Mouse (Mus musculus) hindbrain, embryonic 15.5 days (tissue): ENCODE measurements around the gene Ebf1. TPM values are rescaled to one million over a fixed set of nuclear protein-coding genes. Genes with fewer than 3 reads are reported as not detected.

Source experiments
- ATAC-seq: fragments of 200-750 bp; cut with Nextera tagmentation; 2 replicates; pipeline ENCODE4 v1.8.0; 2017; ENCODE audit warnings: low read depth, moderate number of reproducible peaks, moderate TSS enrichment; ENCODE audit not compliant: low FRiP score
- H3K27ac ChIP-seq: fragments of 300-500 bp; sonication (generic); replicated peaks from 2 replicates; pipeline ENCODE4 v1.5.1; 2015; ENCODE audit warnings: mild to moderate bottlenecking, inconsistent platforms
- H3K27me3 ChIP-seq: fragments of 300-500 bp; sonication (generic); 2 replicates; pipeline ENCODE4 v1.6.1; 2015; ENCODE audit warnings: control low read depth, inconsistent platforms
- H3K36me3 ChIP-seq: fragments of 300-500 bp; sonication (generic); 2 replicates; pipeline ENCODE4 v1.6.1; 2015; ENCODE audit warnings: control low read depth, inconsistent platforms
- H3K4me1 ChIP-seq: fragments of 300-500 bp; sonication (generic); replicated peaks from 2 replicates; pipeline ENCODE4 v1.6.1; 2015; ENCODE audit warnings: control low read depth, inconsistent platforms
- H3K4me2 ChIP-seq: fragments of 300-500 bp; sonication (generic); 2 replicates; pipeline ENCODE4 v1.6.1; 2015; ENCODE audit warnings: moderate library complexity, mild to moderate bottlenecking, inconsistent platforms
- H3K4me3 ChIP-seq: fragments of 300-500 bp; sonication (generic); 2 replicates; pipeline ENCODE4 v1.5.1; 2015; ENCODE audit warnings: mild to moderate bottlenecking, inconsistent platforms
- H3K9ac ChIP-seq: fragments of 300-500 bp; sonication (generic); 2 replicates; pipeline ENCODE4 v1.6.1; 2015; ENCODE audit warnings: inconsistent platforms
- H3K9me3 ChIP-seq: fragments of 300-500 bp; sonication (generic); 2 replicates; pipeline ENCODE4 v1.6.1; 2016; ENCODE audit warnings: control low read depth, inconsistent platforms
- WGBS: fragments of 180-500 bp; shearing (Covaris S2); methylation state at CpG from one replicate; pipeline ENCODE4 v1.1.7; 2015; 5-methylcytosine and 5-hydroxymethylcytosine counted together
- polyA plus RNA-seq: library from polyadenylated mRNA; unstranded; fragments of >200 nt; fragmentation: Nextera tagmentation; extraction: Ambion mirVana; gene quantifications from 2 replicates; pipeline ENCODE4 v1.2.1, GENCODE M21; 2015

Gene Ebf1
- polyA plus RNA-seq, 1 experiment from 2014 or later: 139 TPM

GRCm38 (mm10) chr11:44696539-44697201 is 79.6 kb downstream of the Ebf1 start:
- Histone ChIP-seq H3K27ac (peak overlapping the region; percentile 56; the same call in 1 of the 2 replicates), H3K4me1 (peaks cover 27% of the 10 kb centered on the region), H3K9me3 (no peaks in the 10 kb centered on the region), H3K27me3 (no peaks in the 10 kb centered on the region), H3K4me2 (peak overlapping the region; percentile 40), H3K9ac (no peak overlapping the region), H3K4me3 (peak overlapping the region; percentile 10; the same call in 1 of the 2 replicates), H3K36me3 (no peaks in the 10 kb centered on the region)
- ATAC-seq: peak; percentile 68
- 8% methylated on average over 16 of the region's 16 CpGs for WGBS

- no peak overlapping the region for H3K9ac ChIP-seq
- no peak overlapping the region for H3K27ac ChIP-seq
- no peaks in the 10 kb centered on the region for H3K9me3 ChIP-seq
- no peak overlapping the region for H3K4me3 ChIP-seq
- no peak for ATAC-seq
- H3K4me2 ChIP-seq: no peak overlapping the region
- no peaks in the 10 kb centered on the region for H3K36me3 ChIP-seq
- no peaks in the 10 kb centered on the region for H3K27me3 ChIP-seq
- WGBS: 79% methylated on average over 4 of the region's 4 CpGs
- H3K4me1 ChIP-seq: peaks cover 27% of the 10 kb centered on the region
Measured at GRCm38 (mm10) chr11:44700181-44700580, 83.1 kb downstream of the Ebf1 start.

GRCm38 (mm10) chr11:44701221-44701810 is 84.2 kb downstream of the Ebf1 start:
- no peak for ATAC-seq
- Histone ChIP-seq H3K27ac (peak overlapping the region; percentile 29; the same call in 1 of the 2 replicates), H3K4me2 (no peak overlapping the region), H3K27me3 (no peaks in the 10 kb centered on the region), H3K9ac (no peak overlapping the region), H3K36me3 (no peaks in the 10 kb centered on the region), H3K9me3 (no peaks in the 10 kb centered on the region), H3K4me1 (peaks cover 23% of the 10 kb centered on the region), H3K4me3 (no peak overlapping the region)
- 38% methylated on average over 11 of the region's 11 CpGs for WGBS

- no peaks in the 10 kb centered on the region for H3K36me3 ChIP-seq
- H3K27me3 ChIP-seq: no peaks in the 10 kb centered on the region
- 0 out of 2 replicates have a peak overlapping the region, but pooled peaks have one; percentile 29 for H3K27ac ChIP-seq
- no peak for ATAC-seq
- no peak overlapping the region for H3K4me2 ChIP-seq
- no peak overlapping the region for H3K9ac ChIP-seq
- peaks cover 17% of the 10 kb centered on the region for H3K4me1 ChIP-seq
- 59% methylated on average over 1 of the region's 1 CpGs for WGBS
- no peak overlapping the region for H3K4me3 ChIP-seq
- no peaks in the 10 kb centered on the region for H3K9me3 ChIP-seq
Measured at GRCm38 (mm10) chr11:44701864-44702263, 84.7 kb downstream of the Ebf1 start.

GRCm38 (mm10) chr11:44702716-44703486 is 85.8 kb downstream of the Ebf1 start:
- H3K27me3 ChIP-seq: no peaks in the 10 kb centered on the region
- H3K9me3 ChIP-seq: no peaks in the 10 kb centered on the region
- 94% methylated on average over 8 of the region's 8 CpGs for WGBS
- no peak overlapping the region for H3K9ac ChIP-seq
- no peak overlapping the region for H3K4me3 ChIP-seq
- no peak overlapping the region for H3K4me2 ChIP-seq
- H3K27ac ChIP-seq: no peak overlapping the region
- ATAC-seq: no peak
- H3K36me3 ChIP-seq: no peaks in the 10 kb centered on the region
- peaks cover 13% of the 10 kb centered on the region for H3K4me1 ChIP-seq

GRCm38 (mm10) chr11:44703951-44704350 is 86.8 kb downstream of the Ebf1 start:
- Histone ChIP-seq H3K4me1 (peaks cover 14% of the 10 kb centered on the region), H3K4me2 (no peak overlapping the region), H3K9me3 (no peaks in the 10 kb centered on the region), H3K4me3 (no peak overlapping the region), H3K9ac (no peak overlapping the region), H3K36me3 (no peaks in the 10 kb centered on the region), H3K27ac (no peak overlapping the region), H3K27me3 (no peaks in the 10 kb centered on the region)
- 95% methylated on average over 5 of the region's 5 CpGs for WGBS
- no peak for ATAC-seq

GRCm38 (mm10) chr11:44705811-44706210 is 88.7 kb downstream of the Ebf1 start:
- Histone ChIP-seq H3K4me2 (no peak overlapping the region), H3K27me3 (no peaks in the 10 kb centered on the region), H3K4me1 (peaks cover 14% of the 10 kb centered on the region), H3K9me3 (no peaks in the 10 kb centered on the region), H3K36me3 (no peaks in the 10 kb centered on the region), H3K4me3 (no peak overlapping the region), H3K9ac (no peak overlapping the region), H3K27ac (no peak overlapping the region)
- no peak for ATAC-seq
- 91% methylated on average over 1 of the region's 1 CpGs for WGBS

- 83% methylated on average over 2 of the region's 2 CpGs for WGBS
- Histone ChIP-seq H3K27me3 (no peaks in the 10 kb centered on the region), H3K4me1 (peaks cover 9% of the 10 kb centered on the region), H3K4me2 (no peak overlapping the region), H3K9me3 (no peaks in the 10 kb centered on the region), H3K9ac (no peak overlapping the region), H3K4me3 (no peak overlapping the region), H3K36me3 (no peaks in the 10 kb centered on the region), H3K27ac (no peak overlapping the region)
- ATAC-seq: no peak
Measured at GRCm38 (mm10) chr11:44706386-44706785, 89.3 kb downstream of the Ebf1 start.

GRCm38 (mm10) chr11:44707381-44708289 is 90.5 kb downstream of the Ebf1 start:
- no peaks in the 10 kb centered on the region for H3K27me3 ChIP-seq
- peak overlapping the region; percentile 40; the same call in 1 of the 2 replicates for H3K27ac ChIP-seq
- ATAC-seq: no peak
- H3K36me3 ChIP-seq: no peaks in the 10 kb centered on the region
- no peak overlapping the region for H3K9ac ChIP-seq
- H3K4me3 ChIP-seq: no peak overlapping the region
- peaks cover 7% of the 10 kb centered on the region for H3K4me1 ChIP-seq
- 11% methylated on average over 13 of the region's 13 CpGs for WGBS
- H3K9me3 ChIP-seq: no peaks in the 10 kb centered on the region
- H3K4me2 ChIP-seq: peak overlapping the region; percentile 23; the same call in 1 of the 2 replicates

- Histone ChIP-seq H3K4me1 (peaks cover 7% of the 10 kb centered on the region), H3K27me3 (no peaks in the 10 kb centered on the region), H3K4me2 (no peak overlapping the region), H3K27ac (0 out of 2 replicates have a peak overlapping the region, but pooled peaks have one; percentile 10), H3K36me3 (no peaks in the 10 kb centered on the region), H3K4me3 (no peak overlapping the region), H3K9ac (no peak overlapping the region), H3K9me3 (no peaks in the 10 kb centered on the region)
- ATAC-seq: no peak
- whole genome bisulfite sequencing: 83% methylated on average over 6 of the region's 6 CpGs
Measured at GRCm38 (mm10) chr11:44708290-44708685, 91.2 kb downstream of the Ebf1 start.

- no peak overlapping the region for H3K27ac ChIP-seq
- no peaks in the 10 kb centered on the region for H3K27me3 ChIP-seq
- H3K4me2 ChIP-seq: no peak overlapping the region
- no peaks in the 10 kb centered on the region for H3K36me3 ChIP-seq
- H3K4me3 ChIP-seq: no peak overlapping the region
- H3K9me3 ChIP-seq: no peaks in the 10 kb centered on the region
- ATAC-seq: no peak
- H3K4me1 ChIP-seq: peaks cover 9% of the 10 kb centered on the region
- no peak overlapping the region for H3K9ac ChIP-seq
Measured at GRCm38 (mm10) chr11:44709073-44709618, 92.0 kb downstream of the Ebf1 start.
